Mouse (Mus musculus) olfactory bulb, adult 2 months (tissue): ENCODE data around the gene Stk10.

ENCODE experiments used
- CTCF ChIP-seq: fragments of 200-500 bp; IDR thresholded peaks from 2 replicates; pipeline ENCODE4 v1.5.1; 2012; ENCODE audit warnings: low read depth, mild to moderate bottlenecking, low read length, moderate library complexity; ENCODE audit not compliant: insufficient read depth
- POLR2A ChIP-seq: fragments of 200-500 bp; IDR thresholded peaks from 2 replicates; pipeline ENCODE4 v1.6.1; 2012; ENCODE audit warnings: mild to moderate bottlenecking, low read depth, low read length, moderate library complexity; ENCODE audit not compliant: insufficient read depth

DNA sequence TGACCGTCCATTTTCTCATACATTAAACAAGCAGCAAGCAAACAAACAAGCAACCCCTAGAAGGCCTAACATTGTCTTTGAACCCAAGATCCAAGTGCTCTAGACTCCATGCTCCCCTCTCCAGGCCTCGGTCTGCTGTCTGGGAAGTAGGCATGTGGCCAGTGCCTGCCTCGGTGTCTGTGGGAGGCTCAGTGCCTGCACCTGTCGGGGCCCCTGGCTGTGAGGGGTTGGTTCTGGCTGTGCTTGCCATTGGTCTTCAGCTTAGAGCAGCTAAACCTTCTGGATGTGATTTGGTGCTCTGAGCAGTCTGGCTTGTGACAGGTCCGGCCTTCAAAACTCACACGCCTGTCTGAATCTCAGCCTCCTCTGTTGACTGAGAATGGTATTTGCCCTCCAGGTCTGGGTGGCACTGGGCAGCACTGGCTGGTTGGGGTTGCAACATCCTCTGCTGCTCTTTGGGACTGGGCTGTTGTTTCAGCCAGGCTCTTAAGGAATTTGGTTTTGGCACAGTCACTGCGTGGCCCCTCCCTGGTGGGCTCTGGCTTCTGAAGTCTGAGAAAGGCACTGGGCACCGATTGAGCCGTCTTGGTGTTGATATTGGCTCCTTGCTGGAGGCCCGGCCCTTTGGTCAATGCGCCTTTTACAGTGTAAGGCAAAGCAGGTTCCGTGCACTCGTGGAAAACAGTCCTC is 19.4 kb downstream of the Stk10 start:
- TF ChIP-seq CTCF = no peak
- TF ChIP-seq POLR2A = no peak
